Mouse (Mus musculus) ES-Bruce4 (cell line): ENCODE data around the gene Krt33b. TPM values are rescaled to one million over a fixed set of nuclear protein-coding genes. Genes with fewer than 3 reads are reported as not detected.

Source experiments
- H3K27ac ChIP-seq: 2 replicates; pipeline ENCODE4 v1.5.1; 2012; ENCODE audit warnings: low read length, inconsistent platforms; ENCODE audit not compliant: insufficient read depth
- H3K27me3 ChIP-seq: 2 replicates; pipeline ENCODE4 v1.6.1; 2012; ENCODE audit warnings: mild to moderate bottlenecking, low read length, inconsistent platforms; ENCODE audit not compliant: control insufficient read depth, poor library complexity, insufficient read depth, severe bottlenecking
- H3K36me3 ChIP-seq: 2 replicates; pipeline ENCODE4 v1.6.1; 2012; ENCODE audit warnings: inconsistent platforms, mild to moderate bottlenecking, low read length, moderate library complexity; ENCODE audit not compliant: control insufficient read depth, poor library complexity, insufficient read depth, severe bottlenecking
- H3K4me1 ChIP-seq: one replicate; pipeline ENCODE4 v1.8.1; 2011; ENCODE audit warnings: low read length; ENCODE audit not compliant: control insufficient read depth, insufficient read depth
- H3K4me3 ChIP-seq: 2 replicates; pipeline ENCODE4 v1.5.1; 2011; ENCODE audit warnings: low read depth, mild to moderate bottlenecking, low read length
- H3K9ac ChIP-seq: 2 replicates; pipeline ENCODE4 v1.6.1; 2012; ENCODE audit warnings: low read depth, mild to moderate bottlenecking, inconsistent platforms; ENCODE audit not compliant: poor library complexity, severe bottlenecking
- H3K9me3 ChIP-seq: replicated peaks from 2 replicates; pipeline ENCODE4 v1.6.1; 2012; ENCODE audit warnings: mild to moderate bottlenecking, low read length, inconsistent platforms; ENCODE audit not compliant: control insufficient read depth, poor library complexity, insufficient read depth, severe bottlenecking
- CTCF ChIP-seq: IDR thresholded peaks from one replicate; pipeline ENCODE4 v1.8.1; 2011; ENCODE audit warnings: low read depth, low read length
- EP300 ChIP-seq: IDR thresholded peaks from 2 replicates; pipeline ENCODE4 v1.6.1; 2011; ENCODE audit warnings: low read depth, low read length; ENCODE audit not compliant: insufficient read depth
- POLR2A ChIP-seq: IDR thresholded peaks from one replicate; pipeline ENCODE4 v1.8.1; 2011; ENCODE audit warnings: low read length; ENCODE audit not compliant: insufficient read depth
- polyA plus RNA-seq: library from polyadenylated mRNA; stranded (reverse); fragments of >200 nt; gene quantifications from 2 replicates; pipeline ENCODE4 v1.2.4, GENCODE M21; 2011; ENCODE audit warnings: low read depth; ENCODE audit not compliant: missing spikeins, insufficient read depth, insufficient read length

Gene Krt33b
- polyA plus RNA-seq, 1 experiment = not detected

DNA sequence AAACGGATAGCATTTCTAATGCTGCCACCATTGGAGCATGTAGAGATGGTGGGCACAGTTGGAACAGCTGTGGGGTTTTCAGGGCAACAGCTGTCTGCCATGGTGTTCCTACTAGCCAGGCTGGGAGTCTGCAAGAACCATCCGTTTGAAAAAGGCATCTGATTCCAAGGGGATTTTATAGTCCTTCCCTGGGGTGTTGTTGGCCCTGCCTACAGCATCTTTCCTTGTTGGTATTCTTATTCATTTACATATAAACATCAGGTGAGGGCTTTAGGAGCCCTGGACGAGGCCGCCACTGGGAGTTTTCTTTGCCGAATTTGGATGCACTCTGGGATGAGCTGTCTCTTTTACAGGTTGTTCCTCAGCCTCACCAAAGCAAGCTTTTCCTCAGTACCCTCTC is 50.7 kb downstream of the Krt33b start, which contains the start of gene Krtap29-1:
Krtap29-1 (minus strand) TSS at position 101 of the 400 bp plus-strand sequence.
- no peak for TF ChIP-seq CTCF
- no peak for TF ChIP-seq EP300
- no peak for TF ChIP-seq POLR2A
- Histone ChIP-seq H3K4me1 (no peaks in the 10 kb centered on the region), H3K9ac (no peak within 1 kb of the TSS), H3K27me3 (no peaks in the 10 kb centered on the region; the same call in 1 of the 2 replicates), H3K36me3 (no peaks in the 10 kb centered on the region), H3K9me3 (no peaks in the 10 kb centered on the region), H3K4me3 (no peak within 1 kb of the TSS), H3K27ac (no peak within 1 kb of the TSS)

Other genes starting within 250 kb of the Krt33b start
- gene Krtap4-8, start 249.2 kb downstream of the Krt33b start, polyA plus RNA-seq = not detected in 2 replicates
- gene Krtap4-9, start 244.7 kb downstream of the Krt33b start, polyA plus RNA-seq = not detected in 2 replicates
- not detected in 2 replicates for gene Gm11596, start 236.4 kb downstream of the Krt33b start, polyA plus RNA-seq
- not detected in 2 replicates for gene Gm11569, start 230.9 kb downstream of the Krt33b start, polyA plus RNA-seq
- not detected in 2 replicates for gene Gm11554, start 225.4 kb downstream of the Krt33b start, polyA plus RNA-seq
- not detected in 2 replicates for gene Krtap4-13, start 220.0 kb downstream of the Krt33b start, polyA plus RNA-seq
- gene Gm11564, start 214.2 kb downstream of the Krt33b start, polyA plus RNA-seq = not detected in 2 replicates
- gene 2300003K06Rik, start 191.8 kb downstream of the Krt33b start, polyA plus RNA-seq = not detected in 2 replicates
- not detected in 2 replicates for gene Krtap4-16, start 178.3 kb downstream of the Krt33b start, polyA plus RNA-seq
- not detected in 2 replicates for gene Gm11568, start 172.0 kb downstream of the Krt33b start, polyA plus RNA-seq
- not detected in 2 replicates for gene Gm11559, start 165.4 kb downstream of the Krt33b start, polyA plus RNA-seq
- gene Krtap9-1, start 156.5 kb downstream of the Krt33b start, polyA plus RNA-seq = not detected in 2 replicates
- gene Gm11567, start 150.7 kb downstream of the Krt33b start, polyA plus RNA-seq = not detected in 2 replicates
- not detected in 2 replicates for gene Krtap31-1, start 121.9 kb downstream of the Krt33b start, polyA plus RNA-seq
- not detected in 2 replicates for gene Gm11565, start 115.1 kb downstream of the Krt33b start, polyA plus RNA-seq
- gene Krtap31-2, start 93.6 kb downstream of the Krt33b start, polyA plus RNA-seq = not detected in 2 replicates
- gene Krtap9-5, start 81.4 kb downstream of the Krt33b start, polyA plus RNA-seq = not detected in 2 replicates
- not detected in 2 replicates for gene Krtap29-1, start 50.8 kb downstream of the Krt33b start, polyA plus RNA-seq
- not detected in 2 replicates for gene Krtap16-1, start 43.3 kb downstream of the Krt33b start, polyA plus RNA-seq
- gene Krtap17-1, start 35.9 kb downstream of the Krt33b start, polyA plus RNA-seq = not detected in 2 replicates
- not detected in 2 replicates for gene Krt33a, start 13.7 kb downstream of the Krt33b start, polyA plus RNA-seq
- gene Krt34, start 11.7 kb upstream of the Krt33b start, polyA plus RNA-seq = not detected in 2 replicates
- gene Krt31, start 20.7 kb upstream of the Krt33b start, polyA plus RNA-seq = not detected in 2 replicates
- gene Krt32, start 58.4 kb upstream of the Krt33b start, polyA plus RNA-seq = not detected in 2 replicates
- gene Krt35, start 66.4 kb upstream of the Krt33b start, polyA plus RNA-seq = not detected in 2 replicates
- not detected in 2 replicates for gene Krt36, start 75.8 kb upstream of the Krt33b start, polyA plus RNA-seq
- not detected in 2 replicates for gene Krt13, start 91.7 kb upstream of the Krt33b start, polyA plus RNA-seq
- 0.37 and 0.41 TPM in 2 replicates for gene Krt15, start 106.1 kb upstream of the Krt33b start, polyA plus RNA-seq
- 83.7 and 93.1 TPM in 2 replicates for gene Krt19, start 118.8 kb upstream of the Krt33b start, polyA plus RNA-seq
- gene Krt9, start 163.4 kb upstream of the Krt33b start, polyA plus RNA-seq = not detected in 2 replicates
- 1.3 TPM in 1 of 2 replicates, not detected in the other for gene Krt14, start 177.7 kb upstream of the Krt33b start, polyA plus RNA-seq
- 0.99 TPM in 1 of 2 replicates, not detected in the other for gene Krt16, start 219.0 kb upstream of the Krt33b start, polyA plus RNA-seq
- 10.5 and 11.8 TPM in 2 replicates for gene Krt17, start 231.2 kb upstream of the Krt33b start, polyA plus RNA-seq
- 20.6 and 21.5 TPM in 2 replicates for gene Krt42, start 240.0 kb upstream of the Krt33b start, polyA plus RNA-seq